Mouse (Mus musculus) spleen, postnatal 14 days (tissue): ENCODE measurements around the gene Mettl9.

ENCODE experiments used
- DNase-seq, 2 experiments: peaks; one replicate each; pipeline ENCODE4 v3.0.0; 2021 to 2022; ENCODE audit warnings: low spot score in 2 of 2

Gene Mettl9

DNA sequence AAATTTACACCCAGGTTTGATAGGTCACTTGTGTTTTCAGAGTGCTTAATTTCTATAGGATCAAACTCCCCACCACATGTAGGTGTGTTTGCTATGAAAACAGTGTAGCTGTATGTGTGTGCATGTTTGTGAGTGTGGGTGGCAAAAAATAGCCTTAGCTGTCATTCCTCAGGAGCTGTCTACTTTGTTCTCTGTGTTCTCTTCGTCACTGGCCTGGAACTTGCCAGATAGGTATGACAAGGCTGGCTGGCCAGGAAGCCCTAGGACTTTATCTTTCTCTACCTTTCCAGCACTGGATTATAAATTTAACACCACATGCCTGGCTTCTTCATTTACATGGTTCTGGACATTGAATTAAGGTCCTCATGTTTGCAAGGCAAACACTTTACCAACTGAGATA lies 10.0 kb downstream of the Mettl9 start:
- no peak for DNase-seq

DNA sequence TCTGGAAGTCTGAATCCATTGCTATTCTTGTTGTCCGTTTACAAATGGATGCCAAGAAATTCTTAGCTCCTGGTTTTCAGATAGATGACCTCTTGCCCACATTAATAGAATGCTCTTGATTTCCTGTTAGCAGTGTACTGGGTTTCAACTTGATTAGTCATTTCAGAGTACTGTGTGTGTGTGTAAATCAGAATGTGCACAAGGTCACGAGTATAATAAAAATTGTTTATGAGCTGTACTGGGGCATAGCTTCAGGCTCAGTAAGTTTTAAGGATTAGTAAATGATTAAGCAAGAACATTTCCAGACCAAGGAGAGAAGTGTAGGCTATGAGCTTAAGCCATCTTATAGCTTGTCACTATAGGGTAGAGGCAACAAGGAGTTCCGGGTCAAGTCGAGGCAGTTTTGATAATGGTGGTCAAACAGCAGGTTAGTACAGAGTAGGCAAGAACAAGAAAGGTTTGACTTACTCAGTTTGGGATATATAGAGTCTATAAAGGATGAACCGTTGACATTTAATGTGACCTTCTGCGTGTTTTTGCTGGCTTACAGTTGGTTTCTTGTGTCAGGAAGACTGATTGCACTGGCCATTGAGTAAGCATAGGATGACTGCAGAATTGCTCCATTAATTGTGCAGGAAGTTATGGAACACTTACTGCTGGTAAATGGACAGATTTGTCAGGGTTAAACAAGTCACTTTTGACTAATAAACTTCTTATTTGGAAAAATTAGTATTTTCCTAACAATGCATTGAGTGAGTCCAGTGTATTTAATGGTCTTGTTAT lies 11.6 kb downstream of the Mettl9 start:
- DNase-seq = no peak

DNA sequence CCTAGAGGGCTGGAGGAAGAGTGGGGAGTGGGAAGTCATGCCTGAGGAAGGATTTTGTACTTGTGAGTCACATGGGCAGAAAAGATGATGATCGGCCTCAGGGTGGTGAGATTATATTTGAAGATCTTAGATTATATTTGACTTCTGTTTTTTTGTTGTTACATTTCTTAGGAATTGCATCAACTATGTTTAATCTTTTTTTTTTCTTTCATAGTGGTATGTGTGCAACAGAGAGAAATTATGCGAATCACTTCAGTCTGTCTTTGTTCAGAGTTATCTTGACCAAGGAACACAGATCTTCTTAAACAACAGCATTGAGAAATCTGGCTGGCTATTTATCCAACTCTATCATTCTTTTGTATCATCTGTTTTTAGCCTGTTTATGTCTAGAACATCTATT lies 13.4 kb downstream of the Mettl9 start:
- DNase-seq = no peak

DNA sequence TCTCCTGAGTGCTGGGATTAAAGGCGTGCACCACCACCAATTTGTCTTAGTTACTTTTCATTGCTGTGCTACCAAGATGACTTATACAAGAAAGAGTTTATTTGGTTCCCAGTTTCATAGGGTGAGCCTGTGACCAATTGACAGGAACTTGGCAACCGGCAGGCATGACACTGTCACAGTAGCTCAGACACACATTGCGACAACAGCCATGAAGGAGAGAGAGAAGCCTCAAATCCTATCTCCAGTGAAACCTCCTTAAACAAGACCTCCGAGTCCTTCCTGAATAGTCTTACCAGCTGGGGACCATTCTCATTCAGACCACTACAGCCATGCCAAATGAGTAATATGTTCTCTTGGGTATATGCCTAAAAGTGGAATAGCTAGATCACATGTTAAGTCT lies 18.8 kb downstream of the Mettl9 start:
- no peak for DNase-seq

DNA sequence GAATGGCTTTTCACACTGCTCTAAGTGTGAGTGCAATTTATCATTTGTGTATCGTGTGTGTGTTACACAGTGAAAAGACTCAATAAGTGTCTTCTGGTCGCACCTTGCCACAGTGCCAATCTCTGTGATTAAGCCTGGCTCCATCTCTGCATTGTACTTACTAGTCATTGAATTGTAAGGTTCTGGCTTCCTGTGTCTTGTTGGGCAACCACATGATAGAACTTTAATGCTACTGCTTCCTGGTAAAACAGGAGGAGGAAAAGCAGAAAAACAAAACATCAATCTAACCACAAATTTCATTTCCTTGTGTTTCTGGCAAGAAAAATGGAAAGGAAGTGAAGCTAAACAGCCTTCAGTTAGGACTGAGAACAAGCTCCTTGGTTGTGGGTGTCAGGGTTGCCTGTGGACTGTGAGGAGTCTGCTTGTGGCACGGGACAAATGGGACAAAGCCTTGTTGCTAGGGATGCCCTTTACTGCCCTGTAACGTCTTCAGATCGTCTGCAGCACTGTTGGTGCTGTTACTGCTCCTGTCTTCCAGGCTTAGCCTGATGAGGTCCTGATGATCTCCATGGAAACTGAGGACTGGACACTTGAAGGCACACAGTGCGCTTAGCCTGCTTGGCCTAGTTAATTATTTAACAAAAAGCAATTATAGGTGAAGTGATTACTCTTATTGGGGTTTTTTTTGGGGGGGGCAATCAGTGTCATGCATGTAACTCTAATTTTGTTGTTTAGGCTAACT lies 25.4 kb downstream of the Mettl9 start:
- no peak for DNase-seq

DNA sequence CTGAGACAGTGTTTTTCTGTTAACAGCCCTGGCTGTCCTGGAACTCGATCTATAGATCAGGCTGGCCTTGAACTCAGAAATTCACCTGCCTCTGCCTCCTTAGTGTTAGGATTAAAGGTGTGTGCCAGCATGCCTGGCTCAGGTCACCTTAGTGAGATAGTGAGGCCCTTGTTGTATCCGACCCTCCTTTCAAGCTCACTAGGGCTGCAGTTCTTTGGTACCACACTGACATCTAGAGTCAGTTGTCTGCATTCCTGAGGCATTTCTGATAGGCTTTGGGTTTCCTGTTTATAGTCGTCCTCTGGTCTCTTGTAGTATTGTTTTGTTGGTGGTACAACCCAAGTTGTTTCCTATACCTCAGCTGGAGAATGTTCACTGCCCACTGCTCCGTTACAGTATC lies 30.1 kb downstream of the Mettl9 start:
- DNase-seq = peak in 1 of 2 experiments; percentile 7

DNA sequence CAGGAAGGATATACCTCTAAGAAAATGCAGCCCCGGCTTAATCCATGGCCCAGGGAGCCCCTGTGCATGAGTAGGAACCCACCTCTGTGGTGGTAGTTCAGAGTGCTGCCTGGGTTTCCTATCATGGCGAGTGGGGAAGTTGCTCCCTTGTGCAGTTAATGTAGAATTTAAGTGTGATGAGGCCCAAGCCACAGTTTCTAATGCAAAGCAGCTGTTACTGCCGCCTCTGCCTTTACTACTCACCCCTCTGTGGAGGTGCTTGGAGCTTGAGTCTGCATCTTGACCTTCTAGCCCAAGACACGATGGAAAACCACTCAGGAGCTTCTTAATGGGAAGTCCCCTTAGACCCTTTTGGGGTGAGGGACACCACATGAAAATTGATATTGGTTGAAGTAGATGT lies 37.0 kb downstream of the Mettl9 start:
- no peak for DNase-seq

DNA sequence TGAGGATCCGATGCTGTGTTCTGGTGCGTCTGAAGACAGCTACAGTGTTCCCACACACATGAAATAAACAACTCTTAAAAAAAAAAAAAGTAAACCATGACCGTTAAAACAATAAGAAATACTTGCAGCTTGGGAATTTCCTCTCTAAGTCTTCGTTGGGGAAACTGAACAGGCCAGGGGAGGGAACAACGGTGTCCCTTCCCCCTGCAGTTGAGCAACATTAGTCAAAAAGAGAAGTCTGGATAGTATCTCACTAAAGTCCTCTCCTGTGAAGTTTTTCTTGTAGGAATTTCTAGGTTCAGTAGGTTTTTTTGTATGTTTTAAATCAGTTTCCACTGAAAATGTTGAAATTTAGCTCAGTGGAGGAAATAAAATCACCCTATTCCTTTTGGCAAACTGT lies 38.3 kb downstream of the Mettl9 start:
- no peak for DNase-seq

DNA sequence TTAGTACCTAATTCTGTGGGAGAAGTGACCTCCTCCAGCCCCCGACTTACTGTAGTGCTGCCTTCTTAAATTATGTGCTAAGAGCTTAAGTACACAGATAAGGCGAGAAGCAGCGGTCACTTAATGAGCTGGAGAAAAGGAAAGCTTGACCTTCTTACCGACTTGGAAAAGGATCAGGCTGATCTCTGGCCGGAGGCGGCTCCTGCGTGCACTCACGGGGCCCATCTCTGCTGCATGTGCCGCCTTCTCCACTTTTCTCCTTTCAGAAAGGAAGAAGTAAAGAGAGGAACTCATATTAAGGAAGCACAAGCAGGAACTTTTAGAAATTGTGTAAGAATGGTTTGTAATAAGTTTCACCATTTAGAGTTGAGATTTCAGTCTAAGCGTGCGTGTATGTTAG lies 40.0 kb downstream of the Mettl9 start, which contains the start of gene Igsf6:
Gene Igsf6 (minus strand): TSS at position 292 of the 400 bp plus-strand sequence.
- DNase-seq = no peak

DNA sequence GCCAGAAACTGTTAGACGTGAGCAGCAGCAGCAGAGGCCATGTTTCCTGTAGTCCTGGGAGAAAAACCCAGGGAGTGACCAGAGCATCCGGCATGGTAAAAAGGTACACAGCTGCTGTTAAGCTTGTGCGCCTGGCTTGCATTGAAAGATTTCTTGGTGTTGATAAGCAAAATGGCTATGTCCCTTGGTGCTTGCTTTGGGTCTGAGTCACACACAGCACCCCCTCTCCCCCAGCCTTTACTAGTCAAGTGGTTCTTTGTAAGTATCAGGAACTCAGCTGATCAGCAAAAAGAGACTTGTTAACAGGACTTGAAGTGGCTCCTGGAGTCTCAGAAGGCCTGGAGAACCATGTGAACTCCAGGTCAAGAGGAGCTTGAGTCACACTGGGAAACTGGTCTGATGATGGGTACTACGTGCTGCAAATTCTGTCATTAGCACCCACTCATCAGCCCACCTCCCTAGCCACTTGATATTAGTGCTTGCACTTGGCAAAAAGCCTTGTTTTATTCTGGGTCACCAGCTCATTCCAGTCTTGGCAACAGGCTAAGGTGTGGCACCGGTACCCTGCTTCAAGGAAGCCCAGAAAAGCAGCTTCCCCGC lies 40.7 kb downstream of the Mettl9 start:
- no peak for DNase-seq

DNA sequence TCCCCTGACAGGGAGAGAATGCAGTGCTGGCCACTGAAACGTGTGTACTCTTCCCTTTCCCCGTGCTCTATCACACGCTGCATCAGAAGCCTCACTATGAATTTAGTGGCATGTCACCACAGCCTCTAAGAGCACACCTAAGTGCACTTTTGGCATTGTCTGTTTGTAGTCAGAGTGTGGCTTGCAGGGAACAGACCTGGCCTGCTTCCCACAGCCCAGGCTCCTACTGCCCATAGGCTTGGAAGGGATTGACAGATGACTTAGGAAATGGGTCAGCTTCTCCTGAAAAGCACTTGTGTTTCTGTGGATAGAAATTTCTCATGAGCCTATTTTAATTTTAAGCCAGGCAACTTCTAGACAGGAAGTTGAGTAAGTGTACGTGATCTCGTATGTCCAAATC lies 41.2 kb downstream of the Mettl9 start:
- no peak for DNase-seq

DNA sequence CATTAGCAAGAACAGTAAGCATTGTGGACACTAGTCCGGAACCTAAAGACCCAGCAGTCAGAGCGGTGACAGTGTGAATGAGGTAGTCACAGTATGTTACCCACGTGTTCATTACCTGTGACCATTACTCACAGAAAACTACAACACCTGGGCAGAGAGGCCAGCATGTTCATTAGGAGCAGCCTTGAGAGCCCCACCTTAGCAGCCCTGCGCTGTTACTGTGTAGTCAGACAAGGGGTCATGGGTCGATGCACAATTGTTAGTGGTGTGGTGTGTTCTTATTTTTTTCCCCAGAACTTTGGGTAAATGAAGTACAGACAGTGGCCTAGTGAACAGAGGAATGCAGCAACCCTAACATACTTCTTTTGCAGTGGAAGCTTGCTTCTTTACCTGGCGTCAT lies 43.1 kb downstream of the Mettl9 start:
- no peak for DNase-seq

DNA sequence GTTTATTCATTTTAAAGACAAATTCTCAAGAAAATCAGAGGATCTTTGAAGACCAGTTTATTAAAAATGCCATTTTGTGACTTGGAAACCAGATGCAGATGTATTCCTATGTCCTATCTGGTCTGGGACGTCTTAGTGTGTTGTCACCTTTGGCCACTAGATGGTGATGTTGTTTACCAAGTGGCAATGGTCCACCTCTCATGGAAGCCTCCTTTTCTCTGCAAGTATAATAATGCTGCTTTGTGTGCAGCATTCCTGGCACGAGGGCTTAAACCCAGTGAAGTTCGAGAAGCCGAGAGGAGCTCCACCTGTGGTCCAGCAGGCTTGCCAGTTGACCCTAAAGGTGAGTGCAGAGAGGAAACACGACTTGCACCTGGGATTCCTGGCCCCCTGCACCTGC lies 43.6 kb downstream of the Mettl9 start:
- DNase-seq = peak in 1 of 2 experiments; percentile 15

DNA sequence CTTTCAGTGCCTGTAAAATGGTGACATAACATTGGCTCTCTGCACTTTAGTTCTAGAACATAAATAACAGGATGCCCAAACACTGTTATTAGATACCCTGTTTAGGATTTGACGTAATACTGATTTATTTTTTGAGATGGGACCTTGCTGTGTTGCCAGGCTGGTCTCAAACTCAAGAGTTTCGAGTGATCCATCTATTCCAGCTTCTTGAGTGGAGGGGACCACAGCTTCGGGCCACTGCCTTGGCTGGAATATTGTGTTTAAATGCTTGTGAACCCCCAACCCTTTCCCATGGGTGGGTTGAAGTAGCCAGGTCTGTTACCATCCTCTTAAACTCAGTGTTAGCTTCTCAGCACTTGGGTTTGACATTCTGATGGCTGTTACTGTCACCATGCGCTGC lies 47.1 kb downstream of the Mettl9 start, which contains the start of gene Otoa:
Gene Otoa (plus strand): TSS at position 301 of the 400 bp plus-strand sequence.
- DNase-seq = no peak

DNA sequence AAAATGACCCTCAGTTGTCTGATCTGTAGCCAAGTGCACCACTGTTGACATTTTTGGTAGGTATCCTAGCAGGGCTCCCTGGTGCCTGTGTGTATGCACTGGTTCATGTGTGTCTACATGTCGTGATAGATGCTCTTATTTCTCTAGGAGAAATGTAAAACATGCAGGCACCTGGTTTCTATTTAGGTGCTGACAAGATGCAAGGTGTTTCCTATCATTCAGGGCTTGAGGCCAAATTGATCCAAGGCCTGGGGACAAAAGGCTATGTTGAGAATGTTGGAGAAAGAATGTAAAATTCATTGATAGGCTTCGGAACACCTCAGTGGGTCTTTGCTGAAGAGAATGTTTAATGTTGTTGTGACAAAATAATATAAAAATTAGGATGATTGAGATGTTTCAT lies 47.6 kb downstream of the Mettl9 start:
- DNase-seq = no peak

DNA sequence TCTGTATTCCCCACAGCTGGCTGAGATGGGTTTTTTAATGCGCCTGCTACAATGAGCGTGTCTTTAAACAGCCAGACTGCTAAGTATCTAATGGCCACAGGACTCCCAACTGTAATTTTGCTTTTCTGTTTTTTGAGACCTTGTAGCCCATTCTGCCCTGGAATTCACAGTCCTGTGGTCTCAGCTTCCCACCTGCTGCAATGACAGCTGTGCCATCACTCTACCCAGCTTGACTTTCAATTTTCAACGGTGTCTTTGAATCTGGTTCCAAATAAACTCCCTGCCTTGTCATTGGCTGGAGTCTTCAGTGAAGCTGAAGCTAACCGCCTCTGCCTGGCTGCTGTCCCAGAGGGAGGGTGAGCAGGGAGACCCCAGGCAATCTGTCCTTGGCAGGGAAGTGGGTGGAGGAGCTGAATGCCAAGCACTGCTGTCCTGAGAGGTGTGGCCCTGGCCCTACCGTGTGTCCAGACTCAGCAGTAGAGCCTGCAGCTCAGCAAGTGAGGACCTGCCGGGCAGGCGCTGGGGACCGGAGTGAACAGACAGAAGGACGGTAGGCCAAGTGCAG lies 48.8 kb downstream of the Mettl9 start:
- DNase-seq = no peak

DNA sequence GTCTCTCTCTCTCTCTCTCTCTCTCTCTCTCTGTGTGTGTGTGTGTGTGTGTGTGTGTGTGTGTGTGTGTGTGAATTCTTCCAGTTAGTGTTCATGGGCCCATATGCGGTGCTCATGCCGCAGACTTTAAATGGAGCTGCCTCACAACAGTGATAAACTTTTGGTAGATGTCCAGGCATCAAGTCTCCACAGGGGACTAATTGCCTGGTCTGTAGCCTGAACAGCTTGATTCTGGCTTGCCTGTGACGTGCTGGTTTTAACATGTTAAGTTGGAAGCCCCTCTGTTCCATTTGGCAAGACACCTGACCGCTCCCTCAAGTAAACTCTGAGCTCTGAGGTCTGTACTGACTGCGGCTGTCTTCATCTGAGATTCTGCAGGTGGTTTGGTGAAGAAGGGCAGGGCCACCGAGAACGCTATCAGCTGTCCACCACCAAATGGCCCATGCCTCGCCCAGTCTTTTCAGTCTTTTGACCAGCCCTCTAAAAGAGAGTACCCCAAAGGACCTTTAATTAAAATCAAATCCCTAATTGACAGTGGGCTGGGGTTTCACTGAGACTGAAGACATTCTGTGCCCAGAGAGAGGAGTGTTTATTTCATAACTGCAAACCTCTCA lies 50.7 kb downstream of the Mettl9 start:
- DNase-seq = no peak

DNA sequence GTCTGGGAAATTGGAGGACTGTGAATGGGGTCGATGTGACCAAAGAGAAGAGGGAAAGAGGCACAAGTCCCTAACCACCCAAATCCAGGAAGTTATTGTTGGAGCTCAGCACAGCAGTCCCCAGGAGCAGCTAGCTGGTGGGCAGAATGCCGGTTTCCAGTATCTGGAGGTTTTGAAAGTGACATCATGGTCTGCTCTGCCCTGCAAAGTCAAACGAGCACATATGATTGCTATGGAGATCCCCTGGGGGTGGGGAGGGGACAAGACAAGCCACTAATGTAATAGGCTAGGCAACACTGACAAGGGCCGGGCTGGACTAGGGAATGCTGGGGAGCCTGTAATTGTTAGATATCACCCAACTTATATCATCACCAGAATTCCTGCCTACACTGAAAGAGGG lies 51.3 kb downstream of the Mettl9 start:
- DNase-seq = no peak

DNA sequence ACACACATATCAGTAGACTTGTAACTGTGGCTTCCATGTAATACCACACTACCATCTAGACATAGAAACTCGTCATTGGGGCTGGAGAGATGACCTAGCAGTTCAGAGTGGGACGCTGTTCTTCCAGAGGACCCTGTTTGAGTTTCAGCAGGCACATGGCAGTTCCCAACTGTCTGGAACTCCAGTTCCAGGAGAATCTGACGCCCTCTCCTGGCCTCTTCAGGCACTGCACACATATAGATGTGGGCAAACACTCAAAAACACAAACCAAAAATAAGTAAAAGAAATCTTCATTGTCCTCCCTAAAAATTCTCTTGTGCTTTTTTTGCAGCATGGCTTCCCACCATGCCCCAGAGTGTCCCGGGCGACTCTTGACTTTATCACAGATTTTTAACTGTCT lies 54.5 kb downstream of the Mettl9 start:
- peak in 1 of 2 experiments; percentile 2 for DNase-seq

DNA sequence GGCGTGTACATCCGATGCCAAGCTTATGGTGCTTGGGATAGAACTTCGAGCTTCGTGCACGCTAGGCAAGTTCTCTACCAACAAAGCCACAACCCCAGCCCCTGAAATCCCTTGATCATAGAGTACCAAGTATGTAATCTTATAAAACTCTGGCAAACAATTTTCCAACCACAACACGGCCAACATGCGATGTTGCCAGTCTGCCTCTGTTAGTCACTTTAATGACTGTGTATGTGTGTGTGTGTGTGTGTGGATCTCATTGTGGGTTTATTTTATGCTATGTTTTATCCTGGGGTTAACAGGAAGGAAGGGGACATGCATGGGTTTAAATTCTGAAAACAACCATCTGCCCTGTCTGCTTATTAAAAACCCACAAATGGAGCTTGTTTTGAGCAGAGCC lies 56.5 kb downstream of the Mettl9 start:
- DNase-seq = no peak

DNA sequence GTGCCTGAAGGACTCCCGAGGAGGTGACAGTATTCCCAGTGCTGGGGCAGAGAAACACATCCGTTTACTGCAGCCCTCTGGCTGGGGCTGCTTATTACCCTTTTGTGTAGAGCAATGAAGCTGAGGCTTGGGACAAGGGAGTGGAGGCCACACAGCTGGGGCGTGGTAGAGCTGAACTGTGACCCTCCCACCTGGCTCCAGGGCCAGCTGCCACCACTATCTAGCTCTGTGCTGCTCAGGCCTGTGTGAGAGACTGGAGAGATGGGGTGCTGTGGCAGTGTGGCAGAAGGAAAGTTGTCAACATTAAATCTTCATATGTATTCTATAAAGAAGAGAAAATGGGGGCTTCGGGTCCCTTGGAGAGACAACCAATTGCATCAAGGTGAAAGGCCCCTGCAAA lies 58.8 kb downstream of the Mettl9 start:
- no peak for DNase-seq
